Mouse (Mus musculus) heart, postnatal 0 days (tissue): Measurements from ENCODE around the gene Gprin3.

Experiments used
- CTCF ChIP-seq: IDR thresholded peaks from 2 replicates; pipeline ENCODE4 v1.5.1; 2016; ENCODE audit warnings: antibody characterized with exemption, control low read depth, low read depth
- EP300 ChIP-seq: IDR thresholded peaks from 2 replicates; pipeline ENCODE4 v1.6.1; 2016; ENCODE audit warnings: antibody characterized with exemption, low read depth

DNA sequence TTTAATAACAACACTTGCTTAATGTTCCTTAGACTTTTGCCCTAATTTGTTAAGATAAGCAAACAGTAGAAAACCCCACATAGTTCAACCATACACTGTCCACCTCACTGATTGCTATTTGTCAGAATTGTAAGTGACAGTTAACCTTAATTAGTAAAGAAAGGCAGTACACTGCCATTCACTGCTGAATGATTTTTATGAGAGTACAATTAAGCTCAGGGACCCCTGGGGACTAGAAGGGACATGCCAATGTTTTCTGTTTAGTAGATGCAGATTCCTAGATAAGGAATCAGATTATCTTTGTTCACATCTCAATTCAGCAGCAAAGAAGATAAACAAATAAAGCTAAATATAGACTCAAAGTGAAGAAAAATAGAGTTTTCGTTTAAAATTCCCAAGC, 30.0 kb upstream of the Gprin3 start:
- no peak for TF ChIP-seq CTCF
- no peak for TF ChIP-seq EP300
